Mouse (Mus musculus) E14TG2a.4 (cell line): ENCODE data around the gene Tubg2.

Experiments used
- CTCF ChIP-seq: conservative IDR thresholded peaks from 2 replicates; pipeline ENCODE4 v1.5.1; 2014; ENCODE audit warnings: low read length
- NANOG ChIP-seq: IDR thresholded peaks from 2 replicates; pipeline ENCODE4 v1.6.1; 2014; ENCODE audit warnings: borderline replicate concordance, low read length, mixed read lengths

DNA sequence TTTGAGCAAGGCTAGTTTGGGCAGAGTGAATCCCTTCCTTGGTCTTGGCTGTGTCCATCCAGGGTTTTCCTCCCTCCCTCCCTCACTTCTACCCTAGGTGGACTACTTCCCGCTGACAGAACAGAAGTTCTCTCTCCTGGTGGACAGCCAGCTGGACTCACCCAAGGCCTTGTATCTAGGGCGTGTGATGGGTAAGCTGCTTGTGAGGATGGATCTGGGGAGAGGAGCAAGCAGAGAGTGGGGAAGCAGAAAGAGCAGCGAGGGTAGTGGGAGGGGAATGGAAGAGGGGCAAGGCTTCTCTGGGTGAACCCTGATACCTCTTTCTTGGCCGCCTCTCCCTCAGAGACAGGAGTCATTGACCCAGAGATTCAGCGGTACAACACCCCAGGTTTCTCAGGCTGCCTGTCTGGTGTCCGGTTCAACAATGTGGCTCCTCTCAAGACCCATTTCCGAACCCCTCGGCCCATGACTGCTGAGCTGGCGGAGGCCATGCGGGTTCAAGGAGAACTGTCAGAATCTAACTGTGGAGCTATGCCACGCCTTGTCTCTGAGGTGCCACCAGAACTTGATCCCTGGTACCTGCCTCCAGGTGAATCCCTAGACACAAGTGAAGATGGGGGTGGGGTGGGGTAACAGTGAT lies 32.6 kb downstream of the Tubg2 start:
- TF ChIP-seq CTCF = no peak
- no peak for TF ChIP-seq NANOG
